Mouse (Mus musculus): ENCODE measurements around the gene Pctp. TPM values are rescaled to one million over a fixed set of nuclear protein-coding genes. Genes with fewer than 3 reads are reported as not detected.

Pctp gene
- polyA plus RNA-seq, 1 experiment from 2014 or later, result 0.90 TPM

Other genes starting within 250 kb of the Pctp start
- gene Ankfn1, start 225.2 kb downstream of the Pctp start, polyA plus RNA-seq (2014; fragmentation: Nextera tagmentation; extraction: Ambion mirVana), result 6.2 and 8.4 TPM in 2 replicates
- gene Tmem100, start 27.5 kb upstream of the Pctp start, polyA plus RNA-seq (2014; fragmentation: Nextera tagmentation; extraction: Ambion mirVana), result 25.1 and 25.5 TPM in 2 replicates
- 23.7 and 24.9 TPM in 2 replicates for gene Gm45716, start 184.8 kb upstream of the Pctp start, polyA plus RNA-seq (2014; fragmentation: Nextera tagmentation; extraction: Ambion mirVana)
- gene Mmd, start 246.6 kb upstream of the Pctp start, polyA plus RNA-seq (2014; fragmentation: Nextera tagmentation; extraction: Ambion mirVana), result 80.6 and 94.1 TPM in 2 replicates

All from neural tube, embryonic 14.5 days (tissue).